Mouse (Mus musculus): ENCODE results near the gene Shroom4. TPM values are rescaled to one million over a fixed set of nuclear protein-coding genes. Genes with fewer than 3 reads are reported as not detected.
A peak's percentile ranks its signal among the peaks of the same experiment; 100 is the strongest.
"Not testable (repeated sequence)": the region's sequence is repeated elsewhere in the genome, so short reads cannot be mapped to it uniquely, and the experiment has no call there.

The Shroom4 gene
- total RNA-seq (2021) = 1 to 10 TPM; 2.8 to 3.3 TPM
- long read RNA-seq, experiment 1, partial matches to known transcripts = 0 of 1 reads
- long read RNA-seq, experiment 1, other reads (novel, unspliced or antisense) = 1 of 1 reads
- long read RNA-seq, experiment 2, partial matches to known transcripts = 0 of 1 reads
- long read RNA-seq, experiment 2, other reads (novel, unspliced or antisense) = 1 of 1 reads

GRCm38 (mm10) chrX:6399626-6400397 is at the start of gene Shroom4:
Shroom4 (plus strand) TSS chrX:6399854.
- DNase-seq (ENCODE audit: low spot score in 2 of 2) = peak; percentile 39 to 51

- DNase-seq (ENCODE audit: low spot score in 2 of 2) = no peak
Measured at GRCm38 (mm10) chrX:6356876-6357275, 42.8 kb upstream of the Shroom4 start.

- no peak for DNase-seq (ENCODE audit: low spot score in 2 of 2)
Measured at GRCm38 (mm10) chrX:6357503-6358114, 42.0 kb upstream of the Shroom4 start.

- DNase-seq (ENCODE audit: low spot score in 2 of 2) = no peak
Measured at GRCm38 (mm10) chrX:6368822-6369221, 30.8 kb upstream of the Shroom4 start.

GRCm38 (mm10) chrX:6370706-6371105 is 28.9 kb upstream of the Shroom4 start:
- DNase-seq (ENCODE audit: low spot score in 2 of 2) = no peak

- no peak for DNase-seq (ENCODE audit: low spot score in 2 of 2)
Measured at GRCm38 (mm10) chrX:6393861-6394260, 5.8 kb upstream of the Shroom4 start.

- DNase-seq (ENCODE audit: low spot score in 2 of 2) = no peak
Measured at GRCm38 (mm10) chrX:6399193-6399592, 461 bp upstream of the Shroom4 start.

GRCm38 (mm10) chrX:6400398-6401020 is 855 bp downstream of the Shroom4 start:
- peak in 1 of 2 experiments; percentile 2 for DNase-seq (ENCODE audit: low spot score in 2 of 2)

GRCm38 (mm10) chrX:6402921-6403320 is 3.3 kb downstream of the Shroom4 start:
- no peak for DNase-seq (ENCODE audit: low spot score in 2 of 2)

GRCm38 (mm10) chrX:6409114-6409513 is 9.5 kb downstream of the Shroom4 start:
- no peak for DNase-seq (ENCODE audit: low spot score in 2 of 2)

- no peak for DNase-seq (ENCODE audit: low spot score in 2 of 2)
Measured at GRCm38 (mm10) chrX:6415412-6415811, 15.8 kb downstream of the Shroom4 start.

- DNase-seq (ENCODE audit: low spot score in 2 of 2) = no peak
Measured at GRCm38 (mm10) chrX:6415936-6416335, 16.3 kb downstream of the Shroom4 start.

GRCm38 (mm10) chrX:6418140-6418539 is 18.5 kb downstream of the Shroom4 start:
- DNase-seq (ENCODE audit: low spot score in 2 of 2) = no peak

- DNase-seq (ENCODE audit: low spot score in 2 of 2) = no peak
Measured at GRCm38 (mm10) chrX:6435260-6435659, 35.6 kb downstream of the Shroom4 start.

GRCm38 (mm10) chrX:6446422-6446821 is 46.8 kb downstream of the Shroom4 start:
- DNase-seq (ENCODE audit: low spot score in 2 of 2) = no peak

- DNase-seq (ENCODE audit: low spot score in 2 of 2) = peak in 1 of 2 experiments; percentile 2
Measured at GRCm38 (mm10) chrX:6448001-6448400, 48.3 kb downstream of the Shroom4 start.

- no peak for DNase-seq (ENCODE audit: low spot score in 2 of 2)
Measured at GRCm38 (mm10) chrX:6453220-6453619, 53.6 kb downstream of the Shroom4 start.

- DNase-seq (ENCODE audit: low spot score in 2 of 2) = not testable (repeated sequence)
Measured at GRCm38 (mm10) chrX:6469251-6469650, 69.6 kb downstream of the Shroom4 start.

- not testable (repeated sequence) for DNase-seq (ENCODE audit: low spot score in 2 of 2)
Measured at GRCm38 (mm10) chrX:6472563-6472962, 72.9 kb downstream of the Shroom4 start.

- peak in 1 of 2 experiments; percentile 3 for DNase-seq (ENCODE audit: low spot score in 2 of 2)
Measured at GRCm38 (mm10) chrX:6475177-6475576, 75.5 kb downstream of the Shroom4 start.

GRCm38 (mm10) chrX:6482268-6482667 is 82.6 kb downstream of the Shroom4 start:
- no peak for DNase-seq (ENCODE audit: low spot score in 2 of 2)

- DNase-seq (ENCODE audit: low spot score in 2 of 2) = no peak
Measured at GRCm38 (mm10) chrX:6483817-6484216, 84.2 kb downstream of the Shroom4 start.
